9 mouse cellular contexts compared by ENCODE assay signal in genomic region chr11:5432330-5432729, GRCm38 (mm10). TPM values are rescaled to one million over a fixed set of nuclear protein-coding genes. Genes with fewer than 3 reads are reported as not detected.
DNase-seq lines count a peak whose midpoint lies in the region; ATAC-seq and TF ChIP-seq lines count a peak whose summit lies in the region.
"Had no signal": no experiment of that assay in that cellular context is flagged by ENCODE, and none has a peak within 500 bp of the region (broad histone marks: within the 10 kb centered on the region; RNA-seq: fewer than 3 reads in every experiment).

No protein-coding gene starts in this region.

- H3K4me2 ChIP-seq in myocyte (ENCODE audit: low read depth): peak overlapping the region; percentile 81
- H3K4me2 ChIP-seq in midbrain, embryonic 15.5 days: no peak overlapping the region
- H3K4me2 ChIP-seq: heart, embryonic 11.5 days; neural tube, embryonic 15.5 days had no signal

- ATAC-seq in midbrain, embryonic 15.5 days (replicated peaks): no peak

- WGBS in midbrain, embryonic 15.5 days: 60% methylated on average over 2 of the region's 2 CpGs

- H3K4me3 ChIP-seq in myocyte: no peak overlapping the region
- H3K4me3 ChIP-seq in midbrain, embryonic 15.5 days: no peak overlapping the region
- H3K4me3 ChIP-seq: neural tube, embryonic 15.5 days had no signal

- no peak for TF ChIP-seq POLR2A in myocyte (IDR thresholded peaks at IDR 0.05; ENCODE audit: insufficient read length, low read depth)

- H3K36me3 ChIP-seq in myocyte (ENCODE audit: control insufficient read depth, insufficient read depth): no peaks in the 10 kb centered on the region
- no peaks in the 10 kb centered on the region for H3K36me3 ChIP-seq in midbrain, embryonic 15.5 days (replicated peaks)
- H3K36me3 ChIP-seq: neural tube, embryonic 15.5 days had no signal

- DNase-seq in ovary, postnatal 36 days (ENCODE audit: low spot score): peak; percentile 38
- DNase-seq in ovary, postnatal 14 days (ENCODE audit: low spot score): no peak
- peak; percentile 61 for DNase-seq in adrenal gland, adult 8-10 months
- DNase-seq in thymus, postnatal 4 days: peak; percentile 68
- DNase-seq in urinary bladder, postnatal 25 days (ENCODE audit: low spot score): no peak

- no peak overlapping the region for H3K27ac ChIP-seq in midbrain, embryonic 15.5 days
- H3K27ac ChIP-seq: neural tube, embryonic 15.5 days had no signal

- no peak overlapping the region for H3K9ac ChIP-seq in midbrain, embryonic 15.5 days
- H3K9ac ChIP-seq: neural tube, embryonic 15.5 days had no signal

- H3K27me3 ChIP-seq in myocyte (ENCODE audit: control insufficient read depth, insufficient read depth, insufficient read length): no peaks in the 10 kb centered on the region
- no peaks in the 10 kb centered on the region for H3K27me3 ChIP-seq in midbrain, embryonic 15.5 days (replicated peaks)
- H3K27me3 ChIP-seq: neural tube, embryonic 15.5 days had no signal

- peaks cover 93% of the 10 kb centered on the region for H3K79me2 ChIP-seq in myocyte (ENCODE audit: control insufficient read depth, insufficient read depth)

- H3K4me1 ChIP-seq in midbrain, embryonic 15.5 days: peaks cover 4% of the 10 kb centered on the region; the same call in 1 of the 2 replicates

- H3K9me3 ChIP-seq in midbrain, embryonic 15.5 days: no peaks in the 10 kb centered on the region
- H3K9me3 ChIP-seq: neural tube, embryonic 15.5 days had no signal

- H3ac ChIP-seq in myocyte (ENCODE audit: control insufficient read depth, insufficient read length): no peak overlapping the region

TF ChIP-seq in myocyte, 11 proteins besides CTCF, POLR2A, EP300 and RAD21:
- TF ChIP-seq REST (IDR thresholded peaks at IDR 0.05; ENCODE audit: insufficient read depth, insufficient read length): no peak
- no peak for TF ChIP-seq SRF (IDR thresholded peaks at IDR 0.05; ENCODE audit: control insufficient read depth, insufficient read length, low read depth)
- no peak for TF ChIP-seq E2F4 (IDR thresholded peaks at IDR 0.05; ENCODE audit: insufficient read depth)
- TF ChIP-seq MYOG (IDR thresholded peaks at IDR 0.05; ENCODE audit: control insufficient read depth in 1 of 3, insufficient read depth in 1 of 3, insufficient read length in 2 of 3, low read depth in 2 of 3): no peak
- no peak for TF ChIP-seq POLR2AphosphoS2 (IDR thresholded peaks at IDR 0.05; ENCODE audit: insufficient read length, low read depth)
- no peak for TF ChIP-seq TCF12 (IDR thresholded peaks at IDR 0.05; ENCODE audit: insufficient read depth, poor library complexity, severe bottlenecking)
- no peak for TF ChIP-seq CEBPB (IDR thresholded peaks at IDR 0.05; ENCODE audit: insufficient read depth, poor library complexity, severe bottlenecking)
- no peak for TF ChIP-seq USF1 (IDR thresholded peaks at IDR 0.05; ENCODE audit: low read depth)
- no peak for TF ChIP-seq MAX (IDR thresholded peaks at IDR 0.05; ENCODE audit: low read depth)
- TF ChIP-seq MYOD1 (IDR thresholded peaks at IDR 0.05; ENCODE audit: control insufficient read depth in 1 of 3, insufficient read length in 2 of 3, low read depth in 2 of 3): no peak
- no peak for TF ChIP-seq TCF3 (IDR thresholded peaks at IDR 0.05; ENCODE audit: insufficient read length, low read depth)

RNA-seq across cellular contexts. Expression of gene Znrf3, which starts 12.3 kb away (rescaled TPM):
- 10 to 100 TPM; 26.1 to 41.3 (median 36.4) TPM for total RNA-seq in adrenal gland, adult 8-10 months (2022)
- 3.8 TPM for polyA plus RNA-seq in myocyte (2012; fragmentation: generic; extraction: Trizol)
- 7.1 and 7.8 TPM in 2 replicates for polyA plus RNA-seq in midbrain, embryonic 15.5 days (2015; fragmentation: Nextera tagmentation; extraction: Ambion mirVana)

Comparison
In these comparisons a context has a peak if more than half of its experiments do, and no peak if none do; other contexts are left out.
1. DNase-seq: peak in ovary, postnatal 36 days (single experiment), adrenal gland, adult 8-10 months (single experiment) and thymus, postnatal 4 days (single experiment); none in ovary, postnatal 14 days (single experiment) and urinary bladder, postnatal 25 days (single experiment).